Mouse (Mus musculus): Measurements from ENCODE around the gene Spns3.

DNA sequence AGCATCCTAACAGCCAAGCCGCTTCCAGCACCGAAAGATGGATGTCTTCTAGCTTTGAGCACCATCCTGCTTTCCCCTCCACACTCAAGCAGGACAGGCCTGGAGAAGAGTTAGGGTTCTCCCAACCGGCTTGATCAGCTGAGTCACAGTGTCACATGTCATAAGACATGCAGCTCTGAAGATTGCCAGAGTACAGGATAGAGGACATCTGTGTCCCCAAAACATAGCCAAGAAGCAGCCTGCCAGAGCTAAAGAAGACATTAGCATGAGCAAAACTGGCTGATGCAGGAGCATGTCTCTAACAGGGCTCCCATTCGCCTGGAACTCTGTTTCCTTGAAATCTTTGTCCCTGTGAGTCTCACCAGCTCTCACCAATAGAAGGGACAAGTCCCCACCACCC is 24.1 kb downstream of the Spns3 start:
- no peak for TF ChIP-seq CTCF (IDR thresholded peaks at IDR 0.05; ENCODE audit: extremely low read depth, insufficient read length, insufficient replicate concordance, low read depth, low read length)
- TF ChIP-seq POLR2A (IDR thresholded peaks at IDR 0.05; ENCODE audit: low read depth, low read length), result no peak
